Mouse (Mus musculus) heart, postnatal 0 days (tissue): ENCODE data around the gene Smco2.

Experiments used
- CTCF ChIP-seq: IDR thresholded peaks from 2 replicates; pipeline ENCODE4 v1.5.1; 2016; ENCODE audit warnings: antibody characterized with exemption, control low read depth, low read depth
- EP300 ChIP-seq: IDR thresholded peaks from 2 replicates; pipeline ENCODE4 v1.6.1; 2016; ENCODE audit warnings: antibody characterized with exemption, low read depth

- TF ChIP-seq CTCF (no peak), EP300 (no peak)
These were observed 2.5 kb upstream of the Smco2 start for GRCm38 (mm10) chr6:146847402-146847801.
